Mouse (Mus musculus) urinary bladder, adult 2 months (tissue): ENCODE measurements around the gene Tbc1d10c. TPM values are rescaled to one million over a fixed set of nuclear protein-coding genes. Genes with fewer than 3 reads are reported as not detected.

ENCODE experiments used
- DNase-seq: peaks from one replicate; pipeline ENCODE4 v3.0.0; 2022; ENCODE audit warnings: low spot score
- polyA plus RNA-seq: library from polyadenylated mRNA; depleted of rRNA; stranded (reverse); fragments of >200 nt; gene quantifications from 2 replicates; pipeline ENCODE4 v1.2.3, GENCODE M21; 2012; rRNA removed

Gene Tbc1d10c
- 2.9 and 3.9 TPM in 2 replicates for polyA plus RNA-seq

DNA sequence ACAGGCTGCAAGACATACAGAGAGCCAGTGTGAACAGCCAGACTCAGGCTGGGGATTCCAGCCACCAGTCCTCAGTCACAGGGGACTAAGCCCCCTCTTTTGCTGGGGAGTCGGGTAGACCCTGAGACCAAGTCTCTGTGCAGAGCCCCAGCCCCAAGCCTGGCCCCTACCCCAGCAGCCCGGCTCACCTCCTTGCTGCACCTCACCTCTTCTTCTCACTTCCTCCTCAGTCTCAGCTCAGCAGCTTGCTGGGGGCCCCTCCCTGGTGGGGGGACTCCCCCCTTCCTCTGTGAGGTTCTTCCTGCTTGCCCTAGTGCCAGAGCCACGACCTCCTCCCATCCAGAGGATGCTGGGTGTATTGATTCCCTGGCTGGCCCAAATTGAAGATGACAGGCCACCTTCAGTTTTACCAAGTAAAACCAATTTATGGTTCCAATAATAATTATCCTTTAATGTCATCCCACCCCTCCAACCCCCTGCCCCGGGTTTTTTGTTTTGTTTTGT is at the start of gene Tbc1d10c:
TSS of gene Tbc1d10c (minus strand) at position 454 of the 504 bp plus-strand sequence.
- DNase-seq, result no peak

DNA sequence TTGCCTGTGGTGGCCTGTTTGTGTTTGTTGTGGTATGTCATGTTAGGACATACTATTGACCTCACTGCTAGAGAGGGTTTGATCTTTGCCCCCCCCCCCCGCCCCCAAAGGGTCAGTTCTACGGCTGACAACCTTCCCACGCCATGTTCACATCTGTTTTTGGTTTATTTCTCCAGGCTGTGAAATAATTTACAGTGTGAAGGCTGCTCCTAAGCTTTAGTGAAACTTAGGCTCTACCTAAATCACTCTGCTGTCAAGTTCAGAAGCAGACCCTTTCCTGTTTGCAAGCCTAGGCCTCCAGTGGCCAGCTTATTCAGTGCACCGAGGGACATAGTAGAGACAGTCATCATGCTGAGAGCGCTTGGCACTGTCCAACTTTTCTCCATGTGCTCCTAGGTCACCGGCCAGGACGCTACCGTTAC is 49.2 kb upstream of the Tbc1d10c start:
- DNase-seq, result no peak

DNA sequence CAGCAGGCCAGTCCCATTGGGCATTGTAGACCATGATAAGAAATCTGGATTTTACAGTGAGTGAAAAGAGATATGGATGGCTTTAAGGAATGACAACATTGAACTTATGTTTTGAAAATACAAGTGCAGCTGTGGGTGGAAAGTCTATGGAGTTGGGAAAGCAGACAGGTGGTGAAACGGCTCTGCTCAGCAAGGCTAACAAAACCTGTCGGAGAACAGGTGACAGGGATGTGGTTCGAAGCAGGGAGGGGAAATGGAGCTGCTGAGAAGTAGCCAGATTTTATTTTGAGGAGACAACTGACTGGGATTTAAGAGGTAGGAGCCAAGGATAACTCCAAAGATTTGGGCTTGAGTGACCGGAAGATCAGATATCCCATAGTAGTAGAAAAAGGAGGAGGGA is 43.5 kb upstream of the Tbc1d10c start:
- no peak for DNase-seq

DNA sequence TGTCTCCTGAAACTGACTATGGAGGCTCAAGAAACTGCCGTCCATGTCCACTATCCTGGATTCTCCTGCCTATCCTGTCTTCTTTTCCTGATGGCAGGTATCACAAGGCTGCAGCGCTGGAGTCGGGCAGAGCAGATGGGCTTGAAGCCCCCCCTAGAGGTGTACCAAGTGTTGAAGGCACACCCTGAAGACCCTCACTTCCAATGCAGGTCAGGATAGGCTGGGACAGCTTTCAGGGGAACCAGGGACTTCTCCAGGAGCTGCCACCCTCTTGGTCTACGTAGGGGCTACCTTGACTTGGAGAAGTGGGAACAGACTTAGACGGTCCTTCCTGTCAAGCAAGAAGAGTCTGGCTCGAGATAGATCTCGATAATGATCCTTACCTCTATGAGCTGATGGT is 41.6 kb upstream of the Tbc1d10c start:
- DNase-seq, result no peak

DNA sequence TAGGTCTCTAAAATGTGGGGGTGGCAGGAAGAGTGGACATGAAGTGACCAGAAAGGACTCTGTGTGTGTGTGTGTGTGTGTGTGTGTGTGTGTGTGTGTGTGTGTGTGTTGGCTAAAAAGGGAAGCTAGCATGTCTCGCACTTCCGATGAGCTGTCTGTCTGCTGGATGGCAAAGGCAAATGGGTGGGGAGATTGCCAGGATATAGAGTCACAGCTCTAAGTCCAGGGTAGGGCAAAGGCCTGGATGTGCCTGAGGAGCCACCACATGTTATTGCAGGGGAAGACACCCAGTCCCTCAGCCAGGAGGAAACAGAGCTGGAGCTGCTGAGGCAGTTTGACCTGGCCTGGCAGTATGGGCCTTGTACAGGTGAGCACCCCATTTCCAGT is 41.1 kb upstream of the Tbc1d10c start:
- DNase-seq, result no peak

DNA sequence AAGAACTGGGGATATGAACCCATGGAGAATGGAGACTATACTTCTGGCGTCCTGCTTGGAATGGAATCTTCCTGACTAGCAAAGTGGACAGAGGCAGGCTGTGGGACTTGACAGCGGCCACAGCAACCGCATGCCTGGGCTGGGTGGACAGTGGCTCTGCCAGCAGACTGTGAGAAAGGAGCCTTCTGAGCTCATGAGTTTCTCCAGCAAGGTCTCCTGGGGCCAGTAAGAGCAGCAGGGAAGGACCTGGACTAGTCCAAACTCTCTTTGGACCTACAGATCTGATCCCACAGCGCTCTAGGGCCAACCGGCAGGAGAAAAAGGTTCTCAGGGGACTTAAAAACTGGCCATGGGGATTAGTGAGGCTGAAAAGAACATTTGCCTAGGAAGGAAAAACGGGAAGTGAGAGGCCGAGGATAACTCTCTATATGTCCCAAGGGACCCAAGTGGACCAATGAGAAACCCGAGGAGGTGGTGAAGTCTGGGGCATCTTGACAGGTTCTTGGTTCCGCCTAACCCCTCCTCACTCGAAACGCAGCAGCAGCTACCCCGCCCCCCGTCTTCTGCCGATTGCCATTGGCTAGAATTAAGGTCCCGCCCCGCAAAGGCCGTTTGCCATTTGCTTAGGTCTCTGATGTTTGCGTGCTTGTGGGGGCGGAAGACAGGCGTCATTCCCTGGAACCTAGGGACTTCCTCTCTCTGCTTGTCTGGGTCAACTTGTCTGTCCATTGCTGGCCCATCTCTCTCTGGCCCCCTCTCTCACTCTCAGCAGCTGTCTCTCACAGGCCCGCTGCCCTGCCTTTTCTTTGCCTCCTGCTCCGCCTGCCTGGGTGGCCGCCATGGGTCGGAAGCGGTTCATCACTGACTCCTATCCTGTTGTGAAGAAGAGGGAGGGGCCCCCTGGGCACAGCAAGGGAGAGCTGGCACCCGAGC is 40.4 kb upstream of the Tbc1d10c start, which contains the start of gene Pold4:
TSS of gene Pold4 (plus strand) at position 647 of the 933 bp plus-strand sequence.
- DNase-seq, result peak; percentile 77

DNA sequence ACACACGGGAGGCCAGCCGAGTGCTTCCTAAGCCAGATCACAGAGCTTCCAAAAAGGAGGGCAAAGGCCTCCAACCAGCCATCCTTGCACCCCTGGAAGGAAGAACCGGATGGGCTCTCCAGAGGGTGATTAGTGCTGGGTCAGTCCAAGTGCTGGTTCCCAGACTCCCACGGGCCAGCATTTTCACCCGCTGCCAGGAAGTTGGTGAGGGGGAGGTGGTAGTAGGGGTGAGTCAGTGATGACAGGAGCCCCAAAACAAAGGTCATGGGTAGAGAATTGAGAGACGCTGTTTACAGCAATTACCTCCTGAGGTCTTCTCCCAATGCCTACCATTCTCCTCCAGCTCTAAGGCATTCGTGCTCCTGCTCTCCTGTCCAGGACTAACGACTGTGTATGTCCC is 39.3 kb upstream of the Tbc1d10c start:
- no peak for DNase-seq

DNA sequence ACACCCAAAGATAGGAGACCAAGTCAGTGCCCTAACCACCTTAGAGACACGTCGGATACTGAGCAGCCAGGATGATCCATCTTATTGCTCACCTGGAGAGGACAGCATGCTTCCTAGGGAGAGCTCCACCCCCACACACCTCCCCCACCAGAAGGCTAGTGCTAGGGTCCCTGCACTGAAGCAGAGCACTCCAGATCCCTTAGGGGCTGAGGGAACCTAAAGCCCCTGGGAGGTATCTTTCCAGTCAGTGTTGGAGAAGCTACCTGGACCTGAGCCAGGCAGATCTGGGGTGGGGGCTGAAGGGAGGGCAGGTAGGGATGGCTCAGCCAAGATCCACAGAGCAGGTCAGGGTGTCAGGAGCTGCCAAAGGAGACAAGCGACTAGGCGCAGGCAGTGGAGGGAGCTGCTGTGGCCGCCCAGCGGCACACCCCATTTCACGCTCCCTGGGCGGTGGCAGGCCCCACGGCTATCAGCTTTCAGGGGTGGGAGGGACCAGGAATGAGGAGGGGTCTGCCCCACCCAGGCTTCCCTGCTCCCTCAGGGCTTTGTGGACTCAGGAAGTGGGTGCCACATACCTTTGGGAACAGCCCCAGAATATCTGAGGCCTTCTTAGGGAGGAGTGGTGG is 38.5 kb upstream of the Tbc1d10c start:
- no peak for DNase-seq

DNA sequence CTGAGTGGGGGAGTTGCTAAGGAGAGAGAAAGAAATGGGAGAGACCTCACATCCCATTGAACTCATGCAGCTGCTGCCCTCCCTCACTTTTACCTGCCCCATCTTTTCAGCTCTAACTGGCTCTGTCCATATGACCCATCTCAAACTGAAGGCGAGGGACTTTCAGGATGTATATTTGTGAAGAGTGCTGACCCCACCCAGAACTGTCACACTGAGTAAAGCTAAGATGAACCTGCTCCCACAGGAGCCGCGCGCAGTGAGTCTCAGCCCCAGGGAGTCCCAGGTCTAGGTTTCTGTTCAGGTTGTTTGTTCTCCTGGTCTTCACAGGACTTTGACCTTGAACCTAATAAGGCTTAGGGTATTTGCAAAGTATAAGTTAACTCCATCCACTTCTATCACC is 37.8 kb upstream of the Tbc1d10c start:
- no peak for DNase-seq

DNA sequence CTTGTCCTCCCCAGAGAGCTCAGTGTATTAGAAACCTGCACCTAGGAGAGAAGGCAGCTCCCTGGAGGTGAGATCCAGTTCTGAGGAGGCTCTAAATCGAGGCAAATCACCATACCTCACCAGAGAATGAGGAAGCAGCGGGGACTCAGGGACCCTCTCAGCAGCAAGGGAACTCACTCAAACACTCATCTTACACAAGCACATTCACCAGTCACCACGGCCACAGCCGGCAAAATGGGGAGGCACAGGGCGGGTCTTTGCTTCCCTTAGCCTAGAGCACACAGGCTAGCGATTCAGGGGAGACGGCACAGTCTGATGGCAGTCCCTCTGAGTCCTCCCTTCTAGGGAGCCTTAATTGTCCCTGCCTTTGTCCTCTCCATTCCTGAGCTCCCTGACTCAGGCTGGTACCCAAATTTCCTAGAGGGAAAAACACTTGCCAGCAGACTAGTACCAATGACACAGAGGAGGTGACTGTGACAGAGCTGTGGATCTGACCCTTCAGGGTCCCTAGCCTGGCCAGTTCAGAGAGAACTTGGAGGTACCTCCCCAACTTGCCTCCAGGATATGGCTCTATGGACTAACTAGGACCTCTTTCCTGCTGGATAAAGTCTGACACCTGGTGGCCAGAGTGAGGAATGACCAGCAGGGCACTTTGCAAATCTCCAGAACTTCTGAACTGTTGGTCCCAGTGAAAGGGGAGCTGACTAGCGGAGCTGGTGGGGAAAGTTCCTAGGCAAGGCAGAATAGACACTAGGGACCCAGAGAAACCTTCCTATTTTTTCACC is 37.0 kb upstream of the Tbc1d10c start:
- no peak for DNase-seq

DNA sequence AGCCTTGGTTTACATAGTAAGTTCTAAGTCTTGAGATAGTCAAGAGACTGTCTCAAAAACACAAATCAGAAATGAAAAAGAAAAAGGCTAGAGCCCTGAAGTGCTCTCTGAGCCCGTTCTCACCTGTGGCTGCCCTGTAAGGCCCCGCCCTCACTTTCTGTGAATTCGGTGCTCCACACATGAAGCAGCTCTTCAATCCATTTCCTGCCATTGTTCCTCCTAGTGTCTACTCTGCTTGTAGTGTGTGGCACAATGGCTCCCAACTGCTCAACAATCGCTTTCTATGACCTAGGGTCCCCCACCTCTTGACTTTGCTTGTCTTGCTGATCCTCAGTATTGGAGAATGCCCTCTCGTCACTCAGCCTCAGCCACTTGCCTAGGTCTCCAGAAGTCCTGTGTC is 36.4 kb upstream of the Tbc1d10c start:
- no peak for DNase-seq

DNA sequence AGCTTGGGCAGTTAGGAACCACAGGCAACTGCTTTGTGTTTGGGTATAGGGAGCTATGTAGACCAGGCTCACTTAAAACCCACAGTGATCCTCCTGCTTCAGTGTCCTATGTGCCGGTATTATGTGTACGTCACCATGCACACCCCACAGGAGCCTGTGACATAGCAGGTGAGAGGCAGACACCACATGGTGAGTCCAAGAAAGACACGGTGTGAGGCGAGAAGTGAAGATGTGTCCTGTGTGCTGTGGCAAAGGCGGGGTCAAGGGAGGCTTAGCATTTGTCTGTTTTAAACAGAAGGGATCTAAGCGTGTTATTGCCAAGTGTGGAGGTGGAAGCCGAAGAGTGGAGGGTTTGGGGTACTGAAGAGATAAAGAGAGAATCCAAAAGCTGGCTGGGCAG is 35.7 kb upstream of the Tbc1d10c start:
- DNase-seq, result no peak

DNA sequence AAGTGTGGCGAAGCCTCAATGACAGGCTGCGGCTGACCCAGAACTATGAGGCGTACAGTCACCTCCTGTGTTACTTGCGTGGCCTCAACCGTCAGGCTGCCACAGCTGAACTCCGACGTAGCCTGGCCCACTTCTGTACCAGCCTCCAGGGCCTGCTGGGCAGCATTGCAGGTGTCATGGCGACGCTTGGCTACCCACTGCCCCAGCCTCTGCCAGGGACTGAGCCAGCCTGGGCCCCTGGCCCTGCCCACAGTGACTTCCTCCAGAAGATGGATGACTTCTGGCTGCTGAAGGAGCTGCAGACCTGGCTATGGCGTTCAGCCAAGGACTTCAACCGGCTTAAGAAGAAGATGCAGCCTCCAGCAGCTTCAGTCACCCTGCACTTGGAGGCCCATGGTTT is 31.1 kb upstream of the Tbc1d10c start:
- no peak for DNase-seq

DNA sequence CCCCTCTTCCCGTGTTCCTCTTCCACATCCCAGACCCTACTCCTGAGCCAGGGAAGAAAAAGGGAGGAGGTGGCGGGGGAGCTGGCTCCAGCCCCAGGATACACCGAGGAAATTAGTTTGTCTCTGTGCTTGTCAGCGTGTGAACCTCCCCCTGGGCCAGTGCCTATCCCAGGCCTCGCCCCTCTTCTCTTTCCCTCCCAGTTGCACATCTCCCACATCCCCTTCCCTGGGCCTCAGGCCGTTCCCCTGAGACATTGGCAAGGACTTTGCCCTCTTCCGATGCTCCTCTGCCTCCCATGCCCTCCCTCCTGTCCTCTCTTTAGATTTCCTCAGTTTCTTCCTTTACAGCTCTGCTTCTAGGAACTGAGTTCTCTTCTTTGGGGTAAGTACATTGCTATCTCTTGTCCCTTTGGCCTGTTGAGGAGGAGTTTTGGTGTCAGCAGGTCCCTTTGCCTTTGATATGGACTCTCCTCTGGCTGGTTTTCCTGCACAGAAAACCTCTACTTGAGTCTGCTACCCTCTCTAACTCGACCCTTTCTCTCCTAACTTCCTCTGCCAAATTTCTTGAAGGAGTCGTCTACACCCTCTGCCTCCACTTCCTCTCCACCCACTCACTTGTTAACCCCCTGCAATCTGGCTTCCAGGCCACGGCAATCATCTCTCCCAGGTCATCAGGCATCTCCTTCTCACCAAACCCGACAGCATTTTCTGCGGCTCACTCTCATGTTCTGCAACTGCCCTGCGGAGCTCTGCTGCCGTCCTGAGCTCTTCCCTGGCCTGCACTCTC is 30.1 kb upstream of the Tbc1d10c start:
- DNase-seq, result no peak

DNA sequence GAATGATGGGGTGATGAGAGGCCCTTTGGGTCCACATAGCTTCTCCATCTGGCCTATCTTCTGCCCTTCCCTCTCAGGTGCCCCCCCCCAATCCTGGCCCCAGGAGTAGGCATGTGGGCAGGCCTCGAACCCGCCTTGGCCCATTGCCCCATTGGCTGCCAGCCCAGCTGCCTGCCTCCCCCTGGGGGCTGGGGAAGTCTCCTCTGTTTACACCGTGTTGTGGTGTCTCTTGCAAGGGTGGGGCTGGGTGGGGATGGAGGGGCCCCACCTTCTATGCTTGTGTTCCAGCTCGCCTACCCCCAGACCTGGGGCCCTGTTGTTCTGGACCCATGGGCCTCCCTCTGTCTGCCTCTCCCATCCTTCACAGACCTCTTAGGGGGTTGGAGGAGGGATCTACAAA is 29.3 kb upstream of the Tbc1d10c start:
- DNase-seq, result no peak

DNA sequence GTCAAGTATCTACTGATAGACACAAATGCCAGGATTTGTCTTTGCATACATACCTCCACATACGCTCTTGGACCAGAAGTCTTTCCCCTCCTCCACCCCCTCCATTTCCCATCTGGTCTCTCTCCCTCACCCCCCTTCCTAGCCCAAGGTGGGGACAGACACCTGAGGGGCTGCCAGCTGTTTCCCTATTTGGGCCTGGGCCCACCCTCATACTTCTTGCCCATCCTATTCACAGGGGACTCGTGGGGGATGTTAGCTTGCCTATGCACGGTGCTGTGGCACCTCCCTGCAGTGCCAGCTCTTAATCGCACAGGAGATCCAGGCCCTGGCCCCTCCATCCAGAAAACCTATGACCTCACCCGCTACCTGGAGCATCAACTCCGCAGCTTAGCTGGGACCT is 28.9 kb upstream of the Tbc1d10c start:
- DNase-seq, result no peak

DNA sequence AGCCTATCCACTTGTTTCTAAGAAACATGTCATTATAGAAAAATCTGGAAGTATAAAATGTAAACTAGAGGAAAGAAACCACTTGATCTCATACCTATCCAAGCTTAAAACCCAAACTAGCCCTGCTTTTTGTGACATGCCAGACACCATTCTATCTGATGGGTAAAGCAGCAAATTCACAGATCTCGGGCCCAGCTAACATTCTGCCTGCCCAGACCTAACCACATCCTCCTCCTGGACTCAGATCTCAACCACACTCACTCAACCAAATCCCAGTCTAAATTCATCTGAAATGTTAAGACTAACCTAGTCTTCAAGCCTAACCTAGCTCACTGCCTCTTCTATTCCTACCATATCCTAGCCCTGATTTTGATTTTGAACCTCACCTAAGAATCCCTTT is 27.7 kb upstream of the Tbc1d10c start:
- no peak for DNase-seq

DNA sequence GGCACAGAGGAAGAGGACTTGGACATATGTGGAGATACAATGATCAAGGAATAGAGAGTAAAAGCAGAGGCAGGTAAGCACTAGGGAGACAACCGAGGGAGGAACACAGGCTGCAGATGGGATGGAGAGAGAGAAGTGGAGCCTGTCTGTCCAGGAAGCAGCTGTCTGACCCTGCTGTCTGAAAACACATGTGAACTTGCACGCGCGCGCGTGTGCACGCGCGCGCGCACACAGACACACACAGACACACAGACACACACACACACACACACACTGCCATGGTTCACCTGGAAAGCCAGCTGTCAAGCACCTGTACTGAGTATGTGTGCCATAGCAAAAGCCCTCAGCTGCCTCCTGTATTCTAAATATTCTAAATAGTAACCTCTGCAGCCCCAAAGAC is 27.2 kb upstream of the Tbc1d10c start:
- no peak for DNase-seq

DNA sequence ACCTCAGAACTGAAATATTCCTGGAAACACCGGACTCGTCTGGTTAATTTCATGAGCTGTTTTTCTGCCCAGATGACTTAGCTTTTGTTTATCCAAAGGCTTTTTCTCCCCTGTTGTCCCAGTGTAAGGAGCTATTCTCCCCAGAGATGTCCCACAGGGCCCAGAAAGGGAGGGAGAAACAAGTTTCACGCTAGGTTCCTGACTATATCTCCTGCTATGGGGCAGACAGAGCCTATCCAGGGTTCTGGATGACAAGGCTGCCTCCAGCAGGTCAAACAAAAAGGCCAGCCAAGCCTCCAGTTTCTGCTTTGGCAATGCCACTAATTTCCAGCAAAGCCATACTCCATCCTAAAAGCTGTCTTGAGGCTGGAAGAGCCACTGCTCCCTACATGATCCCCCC is 26.8 kb upstream of the Tbc1d10c start:
- no peak for DNase-seq

DNA sequence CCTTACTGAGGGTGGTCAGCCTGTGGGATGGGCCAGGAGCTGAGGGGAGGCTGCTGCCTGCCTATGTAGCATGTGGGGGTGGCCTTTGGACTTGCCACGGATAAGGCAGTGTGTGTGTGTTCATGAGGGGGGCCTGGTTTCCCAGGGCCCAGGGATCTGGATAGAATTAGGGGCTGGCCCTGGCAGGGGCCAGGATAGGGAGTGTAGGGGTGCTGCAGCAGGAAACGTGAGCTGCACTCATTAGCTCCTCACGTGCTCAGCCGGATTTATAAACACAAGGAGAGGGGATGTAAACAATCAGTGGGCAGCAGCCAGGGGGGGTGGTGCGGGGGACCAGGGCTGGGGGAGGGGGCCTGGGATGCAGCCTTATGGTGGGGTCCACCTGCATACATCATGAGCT is 26.1 kb upstream of the Tbc1d10c start:
- DNase-seq, result no peak

DNA sequence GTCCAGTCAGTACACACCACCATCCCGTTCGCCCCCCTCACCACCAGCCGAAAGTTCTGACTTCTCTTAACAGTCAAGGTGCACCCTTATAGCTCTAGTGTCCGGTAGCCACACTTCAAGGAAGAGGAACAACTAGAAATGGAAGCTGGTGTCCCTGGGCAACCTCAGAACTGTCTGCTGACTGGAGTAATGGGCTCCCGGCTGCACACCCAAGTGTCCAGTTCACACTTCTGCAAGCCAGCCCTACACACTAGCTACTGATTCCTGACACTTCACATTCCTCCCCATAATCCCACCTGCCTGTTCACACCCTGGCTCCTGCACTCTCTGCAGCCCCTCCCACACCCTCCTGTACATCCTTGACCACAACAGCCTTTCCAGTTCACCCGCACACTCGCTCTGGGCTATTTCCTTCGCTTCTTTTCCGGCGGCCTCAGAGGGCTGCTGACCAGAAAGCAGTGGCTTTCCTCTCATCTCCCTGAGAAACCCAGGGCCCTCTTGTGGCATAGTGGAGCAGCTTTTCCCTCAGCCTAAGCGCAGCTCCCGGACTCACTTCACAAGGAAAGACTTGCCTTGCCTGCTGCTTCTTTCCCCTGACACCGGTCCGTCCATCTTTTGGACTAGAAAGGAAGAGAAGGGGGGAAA is 25.1 kb upstream of the Tbc1d10c start:
- DNase-seq, result peak; percentile 33
